Mouse (Mus musculus): Measurements from ENCODE around the gene Cd2.

GRCm38 (mm10) chr3:101295931-101296820 is 8.4 kb upstream of the Cd2 start:
- no peak for TF ChIP-seq MAFK (IDR thresholded peaks at IDR 0.05; ENCODE audit: insufficient read depth, low read depth, low read length)
- no peak for TF ChIP-seq CHD2 (IDR thresholded peaks at IDR 0.05; ENCODE audit: low read depth, low read length)
- no peak for TF ChIP-seq ZNF384 (IDR thresholded peaks at IDR 0.05; ENCODE audit: low read depth, low read length)

Measured in ES-E14 (cell line).